Mouse (Mus musculus) midbrain, postnatal 0 days (tissue): ENCODE data around the gene Drd2. TPM values are rescaled to one million over a fixed set of nuclear protein-coding genes. Genes with fewer than 3 reads are reported as not detected.

Experiments
- ATAC-seq: fragments of 200-750 bp; cut with Nextera tagmentation; 2 replicates; pipeline ENCODE4 v1.8.0; 2017; ENCODE audit warnings: moderate number of reproducible peaks, mild to moderate bottlenecking, moderate TSS enrichment, moderate library complexity; ENCODE audit not compliant: low FRiP score
- DNase-seq: peaks from one replicate; pipeline ENCODE4 v3.0.0-alpha.2; 2015; ENCODE audit warnings: low spot score
- H3K27ac ChIP-seq: fragments of 300-500 bp; sonication (generic); 2 replicates; pipeline ENCODE4 v1.5.1; 2014; ENCODE audit warnings: low read depth, mild to moderate bottlenecking, low read length, mixed read lengths
- H3K27me3 ChIP-seq: fragments of 300-500 bp; sonication (generic); 2 replicates; pipeline ENCODE4 v1.6.1; 2014; ENCODE audit warnings: low read length, control low read depth, mixed read lengths; ENCODE audit not compliant: insufficient read depth
- H3K36me3 ChIP-seq: fragments of 300-500 bp; sonication (generic); 2 replicates; pipeline ENCODE4 v1.6.1; 2014; ENCODE audit warnings: low read length, control low read depth, mixed read lengths; ENCODE audit not compliant: insufficient read depth
- H3K4me1 ChIP-seq: fragments of 300-500 bp; sonication (generic); 2 replicates; pipeline ENCODE4 v1.6.1; 2014; ENCODE audit warnings: mild to moderate bottlenecking, control low read depth, antibody characterized with exemption, low read length, mixed read lengths; ENCODE audit not compliant: insufficient read depth
- H3K4me2 ChIP-seq: fragments of 300-500 bp; sonication (generic); 2 replicates; pipeline ENCODE4 v1.6.1; 2014; ENCODE audit warnings: low read depth, mild to moderate bottlenecking, low read length, mixed read lengths; ENCODE audit not compliant: poor library complexity, severe bottlenecking
- H3K4me3 ChIP-seq: fragments of 300-500 bp; sonication (generic); 2 replicates; pipeline ENCODE4 v1.5.1; 2014; ENCODE audit warnings: low read depth, mild to moderate bottlenecking, low read length, moderate library complexity
- H3K9ac ChIP-seq: fragments of 300-500 bp; sonication (generic); replicated peaks from 2 replicates; pipeline ENCODE4 v1.6.1; 2014; ENCODE audit warnings: mild to moderate bottlenecking, low read length, moderate library complexity, mixed read lengths; ENCODE audit not compliant: poor library complexity, severe bottlenecking
- H3K9me3 ChIP-seq: fragments of 300-500 bp; sonication (generic); 2 replicates; pipeline ENCODE4 v1.6.1; 2016; ENCODE audit warnings: low read length, control low read depth
- CTCF ChIP-seq: IDR thresholded peaks from 2 replicates; pipeline ENCODE4 v1.5.1; 2016; ENCODE audit warnings: antibody characterized with exemption, mild to moderate bottlenecking
- WGBS: fragments of 180-500 bp; shearing (Covaris S2); extraction: QIAGEN DNeasy Blood & Tissue Kit; methylation state at CpG from one replicate; pipeline ENCODE4 v1.1.7; 2014; 5-methylcytosine and 5-hydroxymethylcytosine counted together
- polyA plus RNA-seq: library from polyadenylated mRNA; unstranded; fragments of >200 nt; fragmentation: Nextera tagmentation; extraction: Ambion mirVana; gene quantifications from 2 replicates; pipeline ENCODE4 v1.2.1, GENCODE M21; 2015
- total RNA-seq: library from RNA; depleted of rRNA; stranded (reverse); fragments of >200 nt; gene quantifications from 2 replicates; pipeline ENCODE4 v1.2.3, GENCODE M21; 2014

The Drd2 gene
- total and polyA plus RNA-seq, 2 experiments from 2014 or later: 8.6 to 12.7 TPM

DNA sequence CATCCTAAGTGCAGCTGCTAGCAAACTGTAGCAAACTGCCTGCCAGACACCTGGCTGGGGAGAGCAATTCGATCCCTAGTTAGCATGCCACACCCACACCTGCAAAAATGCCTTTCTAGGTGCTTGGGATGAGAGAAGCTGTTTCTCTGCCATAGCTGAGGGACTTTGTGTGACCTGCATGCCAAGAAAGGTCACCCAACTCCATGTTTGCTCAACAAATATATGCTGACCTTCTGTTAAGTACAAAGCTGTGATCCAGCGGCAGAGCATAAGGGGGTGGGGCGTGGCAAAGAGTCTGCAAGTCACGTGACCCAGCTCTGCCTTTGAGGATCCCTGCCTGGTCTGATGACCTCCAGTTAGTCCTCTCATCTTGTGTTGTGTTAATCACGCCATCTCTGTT lies 25.3 kb downstream of the Drd2 start:
- Histone ChIP-seq H3K27ac (no peak overlapping the region), H3K36me3 (no peaks in the 10 kb centered on the region), H3K4me3 (no peak overlapping the region), H3K27me3 (no peaks in the 10 kb centered on the region), H3K9ac (no peak overlapping the region), H3K4me2 (no peak overlapping the region), H3K9me3 (no peaks in the 10 kb centered on the region), H3K4me1 (no peaks in the 10 kb centered on the region)
- no peak for ATAC-seq
- 28% methylated on average over 5 of the region's 5 CpGs for WGBS
- no peak for DNase-seq
- no peak for TF ChIP-seq CTCF

DNA sequence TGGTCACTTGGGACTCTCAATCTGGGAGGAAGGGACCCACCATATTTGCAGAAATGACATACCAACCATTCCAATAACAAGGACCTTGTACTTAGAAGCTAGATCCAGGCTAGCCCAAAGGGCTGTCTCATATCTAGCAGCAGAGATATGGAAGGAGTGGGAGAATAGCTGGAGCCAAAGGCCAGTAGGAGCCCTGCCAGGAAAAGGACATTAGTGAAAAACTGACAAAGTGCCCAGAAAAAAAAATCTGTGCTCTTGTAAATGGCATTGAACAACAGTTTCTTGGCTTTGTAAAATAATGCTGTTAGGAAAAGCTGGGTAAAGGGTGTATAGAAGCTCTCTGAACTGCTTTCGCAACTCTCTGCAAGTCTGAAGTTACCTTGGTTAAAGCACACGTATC lies 33.5 kb downstream of the Drd2 start:
- Histone ChIP-seq H3K9ac (no peak overlapping the region), H3K36me3 (no peaks in the 10 kb centered on the region), H3K27me3 (no peaks in the 10 kb centered on the region), H3K27ac (no peak overlapping the region), H3K4me3 (no peak overlapping the region), H3K9me3 (no peaks in the 10 kb centered on the region), H3K4me2 (no peak overlapping the region), H3K4me1 (no peaks in the 10 kb centered on the region)
- ATAC-seq: no peak
- DNase-seq: no peak
- 82% methylated on average over 2 of the region's 2 CpGs for WGBS
- no peak for TF ChIP-seq CTCF

DNA sequence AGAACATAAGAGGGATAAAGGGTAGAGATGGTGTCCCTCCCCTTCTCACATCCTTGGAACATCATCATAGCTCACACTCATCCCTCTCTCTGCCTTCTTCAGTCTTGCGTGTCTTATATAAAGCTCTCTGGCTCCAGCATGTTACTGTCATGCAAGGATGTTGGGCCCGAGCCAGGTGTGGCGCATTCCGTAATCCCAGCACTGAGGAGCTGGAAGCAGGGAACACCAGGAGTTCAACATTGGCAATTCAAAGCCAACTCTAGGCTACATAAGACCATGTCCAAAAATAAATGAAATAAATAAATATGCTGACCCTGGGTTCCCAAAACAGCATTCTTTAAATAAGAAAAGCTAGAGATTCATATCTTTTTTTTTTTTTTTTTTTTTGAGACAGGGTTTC lies 39.5 kb downstream of the Drd2 start:
- no peak for ATAC-seq
- no peak for TF ChIP-seq CTCF

DNA sequence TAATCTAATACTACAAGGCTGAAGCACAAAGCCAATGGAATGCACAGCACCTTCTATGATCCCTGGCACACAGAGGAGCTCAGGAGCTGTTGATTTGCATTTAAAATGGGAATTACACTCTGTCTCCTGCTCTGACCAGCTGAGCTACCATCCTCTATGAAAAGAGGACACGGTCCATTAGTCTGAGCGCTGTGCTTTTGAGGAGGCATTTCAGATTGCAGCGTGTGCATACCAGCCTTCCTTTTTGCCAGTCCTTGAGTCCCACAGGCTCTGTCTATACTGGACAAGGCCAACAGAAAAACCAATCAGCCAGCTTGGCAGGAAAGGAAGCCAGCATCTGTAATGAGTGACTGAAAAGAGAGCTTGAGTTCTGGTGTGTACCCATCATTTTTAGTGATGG lies 43.6 kb downstream of the Drd2 start:
- Histone ChIP-seq H3K4me3 (no peak overlapping the region), H3K27ac (no peak overlapping the region), H3K4me2 (no peak overlapping the region), H3K9ac (no peak overlapping the region), H3K4me1 (no peaks in the 10 kb centered on the region), H3K9me3 (no peaks in the 10 kb centered on the region), H3K36me3 (no peaks in the 10 kb centered on the region), H3K27me3 (no peaks in the 10 kb centered on the region)
- TF ChIP-seq CTCF: no peak
- 23% methylated on average over 3 of the region's 3 CpGs for WGBS
- ATAC-seq (no peak), DNase-seq (no peak)

More for the DNA sequence above, 39.5 kb downstream of the Drd2 start:
- 88% methylated on average over 4 of the region's 4 CpGs for WGBS
- Histone ChIP-seq H3K4me1 (no peaks in the 10 kb centered on the region), H3K27me3 (no peaks in the 10 kb centered on the region), H3K4me3 (no peak overlapping the region), H3K9ac (no peak overlapping the region), H3K36me3 (no peaks in the 10 kb centered on the region), H3K27ac (no peak overlapping the region), H3K4me2 (no peak overlapping the region), H3K9me3 (no peaks in the 10 kb centered on the region)
- DNase-seq: no peak

DNA sequence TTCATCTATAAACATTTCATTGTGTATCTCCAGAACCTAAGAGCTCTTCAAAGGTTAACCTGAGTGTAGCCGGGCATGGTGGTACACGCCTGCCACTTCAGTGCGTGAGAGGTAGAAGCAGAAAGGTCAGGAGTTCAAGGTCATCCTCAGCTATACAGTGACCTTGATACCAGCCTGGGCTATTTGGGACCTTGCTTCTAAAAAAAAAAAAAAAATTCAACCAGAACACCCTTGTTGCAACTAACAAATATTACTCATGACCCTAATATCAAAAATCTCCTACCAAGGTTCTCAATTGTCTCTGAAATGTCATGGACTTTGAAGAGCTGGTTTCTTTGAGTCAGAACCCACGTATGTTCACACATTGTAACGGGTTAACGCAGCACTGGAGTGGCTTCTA lies 44.4 kb downstream of the Drd2 start:
- no peak for TF ChIP-seq CTCF
- no peak overlapping the region for H3K9ac ChIP-seq
- no peak overlapping the region for H3K4me3 ChIP-seq
- H3K27me3 ChIP-seq: no peaks in the 10 kb centered on the region
- ATAC-seq (no peak), DNase-seq (no peak)
- no peaks in the 10 kb centered on the region for H3K9me3 ChIP-seq
- 86% methylated on average over 6 of the region's 6 CpGs for WGBS
- no peaks in the 10 kb centered on the region for H3K36me3 ChIP-seq
- no peaks in the 10 kb centered on the region for H3K4me1 ChIP-seq
- H3K4me2 ChIP-seq: no peak overlapping the region
- H3K27ac ChIP-seq: no peak overlapping the region

DNA sequence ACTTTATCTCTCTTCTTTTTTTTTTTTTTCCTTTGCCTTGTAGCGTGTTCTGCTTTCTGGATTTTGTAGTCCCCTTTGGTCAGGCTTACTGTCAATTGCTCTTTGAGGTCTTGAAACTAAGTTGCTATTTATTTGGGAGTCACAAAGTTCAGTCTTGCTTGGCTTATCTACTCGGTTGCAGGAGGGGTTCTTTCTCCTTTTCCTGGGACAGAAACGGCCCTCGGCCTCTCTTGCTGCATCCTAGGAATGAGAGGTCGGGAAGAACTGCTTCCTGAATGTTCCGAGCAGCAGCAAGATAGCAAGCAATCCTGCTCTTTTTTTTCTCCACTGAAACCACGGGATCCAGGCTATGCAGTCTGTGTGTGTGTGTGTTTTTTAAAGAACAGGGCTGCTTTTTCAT lies 44.9 kb downstream of the Drd2 start:
- DNase-seq (no peak), ATAC-seq (no peak)
- TF ChIP-seq CTCF: no peak
- Histone ChIP-seq H3K4me2 (no peak overlapping the region), H3K9me3 (no peaks in the 10 kb centered on the region), H3K36me3 (no peaks in the 10 kb centered on the region), H3K4me1 (no peaks in the 10 kb centered on the region), H3K27me3 (no peaks in the 10 kb centered on the region), H3K27ac (no peak overlapping the region), H3K9ac (no peak overlapping the region), H3K4me3 (no peak overlapping the region)
- 47% methylated on average over 7 of the region's 7 CpGs for WGBS
